Comparison of ENCODE assay signal across 21 mouse cellular contexts in genomic region chr2:71661438-71661837, GRCm38 (mm10).
DNase-seq lines count a peak whose midpoint lies in the region; ATAC-seq and TF ChIP-seq lines count a peak whose summit lies in the region.
"Had no signal": no experiment of that assay in that cellular context is flagged by ENCODE, and none has a peak within 500 bp of the region (broad histone marks: within the 10 kb centered on the region; RNA-seq: fewer than 3 reads in every experiment).

No protein-coding gene starts in this region.

- no peaks in the 10 kb centered on the region for H3K9me3 ChIP-seq in liver, embryonic 12.5 days (replicated peaks)
- no peaks in the 10 kb centered on the region for H3K9me3 ChIP-seq in hindbrain, embryonic 16.5 days (ENCODE audit: control insufficient read depth, low read length)
- H3K9me3 ChIP-seq: embryonic facial prominence, embryonic 10.5 days; heart, embryonic 12.5 days; midbrain, embryonic 13.5 days had no signal

- peak overlapping the region; percentile 31; the same call in 1 of the 2 replicates for H3K4me2 ChIP-seq in liver, embryonic 12.5 days
- H3K4me2 ChIP-seq in hindbrain, embryonic 16.5 days (ENCODE audit: low read length): no peak overlapping the region
- H3K4me2 ChIP-seq: heart, embryonic 12.5 days; midbrain, embryonic 13.5 days had no signal

- H3K36me3 ChIP-seq in liver, embryonic 12.5 days: no peaks in the 10 kb centered on the region
- no peaks in the 10 kb centered on the region for H3K36me3 ChIP-seq in macrophage (ENCODE audit: inconsistent target)
- H3K36me3 ChIP-seq in hindbrain, embryonic 16.5 days (ENCODE audit: control insufficient read depth, insufficient read depth, low read length): no peaks in the 10 kb centered on the region
- H3K36me3 ChIP-seq: embryonic facial prominence, embryonic 10.5 days; heart, embryonic 12.5 days; midbrain, embryonic 13.5 days had no signal

- H3K4me1 ChIP-seq in bone marrow macrophage, adult 2 months (ENCODE audit: control insufficient read depth, insufficient read depth, low read length): peaks cover 34% of the 10 kb centered on the region
- peaks cover 55% of the 10 kb centered on the region for H3K4me1 ChIP-seq in liver, embryonic 12.5 days
- H3K4me1 ChIP-seq in hindbrain, embryonic 16.5 days (ENCODE audit: control insufficient read depth, insufficient read depth, low read depth, low read length): no peaks in the 10 kb centered on the region

- peak overlapping the region; percentile 33 for H3K4me3 ChIP-seq in bone marrow macrophage, adult 2 months (ENCODE audit: insufficient read depth, low read length)
- H3K4me3 ChIP-seq in liver, embryonic 12.5 days: no peak overlapping the region
- H3K4me3 ChIP-seq in macrophage (ENCODE audit: inconsistent target): no peak overlapping the region
- H3K4me3 ChIP-seq in hindbrain, embryonic 16.5 days (ENCODE audit: low read length): no peak overlapping the region
- H3K4me3 ChIP-seq: embryonic facial prominence, embryonic 10.5 days; heart, embryonic 12.5 days; midbrain, embryonic 13.5 days had no signal

- no peak for TF ChIP-seq CTCF in bone marrow macrophage, adult 2 months (IDR thresholded peaks at IDR 0.05; ENCODE audit: low read depth, low read length)

- no peak for TF ChIP-seq POLR2A in bone marrow macrophage, adult 2 months (IDR thresholded peaks at IDR 0.05; ENCODE audit: borderline replicate concordance, low read depth, low read length)

- H3K27me3 ChIP-seq in liver, embryonic 12.5 days (replicated peaks): no peaks in the 10 kb centered on the region
- no peaks in the 10 kb centered on the region for H3K27me3 ChIP-seq in hindbrain, embryonic 16.5 days (replicated peaks; ENCODE audit: control insufficient read depth, insufficient read depth, low read length)
- H3K27me3 ChIP-seq: heart, embryonic 12.5 days; midbrain, embryonic 13.5 days; Patski had no signal

- peak overlapping the region; percentile 100 for H3K27ac ChIP-seq in bone marrow macrophage, adult 2 months (ENCODE audit: insufficient read depth, low read depth, low read length)
- peak overlapping the region; percentile 64; the same call in 1 of the 2 replicates for H3K27ac ChIP-seq in liver, embryonic 12.5 days
- peak overlapping the region; percentile 91 for H3K27ac ChIP-seq in macrophage
- H3K27ac ChIP-seq in hindbrain, embryonic 16.5 days (ENCODE audit: low read depth, low read length): no peak overlapping the region
- H3K27ac ChIP-seq: embryonic facial prominence, embryonic 10.5 days; midbrain, embryonic 13.5 days had no signal

- peak; percentile 44; the same call in 1 of the 2 replicates for ATAC-seq in liver, embryonic 12.5 days
- ATAC-seq in hindbrain, embryonic 16.5 days: no peak
- ATAC-seq: forebrain, postnatal 0 days; intestine, postnatal 0 days; midbrain, embryonic 13.5 days; Patski had no signal

- H3K79me2 ChIP-seq in macrophage (ENCODE audit: inconsistent target): no peaks in the 10 kb centered on the region

- peak; percentile 15 for DNase-seq in embryo, embryonic 10.5 days (ENCODE audit: low spot score)
- no peak for DNase-seq in embryo, embryonic 10 days (ENCODE audit: low spot score)
- no peak for DNase-seq in cerebellum, postnatal 4 days (ENCODE audit: low spot score in 2 of 2)
- DNase-seq in kidney, adult 18-20 months: no peak
- DNase-seq: adrenal gland, adult 2 months; cerebellum, adult 11-12 months; cerebellum, postnatal 25 days; forebrain, postnatal 0 days; gastrocnemius, postnatal 14 days; heart, postnatal 10 days; lung, adult 18-20 months; lung, postnatal 14 days had no signal

- H3K9ac ChIP-seq in liver, embryonic 12.5 days: no peak overlapping the region
- H3K9ac ChIP-seq in hindbrain, embryonic 16.5 days (ENCODE audit: low read depth, low read length): no peak overlapping the region
- H3K9ac ChIP-seq: forebrain, postnatal 0 days; heart, embryonic 12.5 days; midbrain, embryonic 13.5 days had no signal
